Mouse (Mus musculus) liver, postnatal 0 days (tissue): ENCODE measurements at regions not wholly inside any gene's neighbourhood (a gene's known extent, or its start where the extent isn't known, plus 50 kb on each side); places are given as distances from the start of the nearest gene placed in this dataset.

ENCODE experiments used
- ATAC-seq: fragments of 200-750 bp; cut with Nextera tagmentation; 2 replicates; pipeline ENCODE4 v1.8.0; 2017; ENCODE audit warnings: mild to moderate bottlenecking, moderate library complexity
- DNase-seq: peaks from one replicate; pipeline ENCODE4 v3.0.0-alpha.2; 2016
- H3K27ac ChIP-seq: fragments of 300-500 bp; sonication (generic); 2 replicates; pipeline ENCODE4 v1.5.1; 2014; ENCODE audit warnings: antibody characterized with exemption, moderate library complexity, mild to moderate bottlenecking, low read depth
- H3K27me3 ChIP-seq: fragments of 300-500 bp; sonication (generic); 2 replicates; pipeline ENCODE4 v1.6.1; 2014; ENCODE audit warnings: low read length, control low read depth, mixed read lengths; ENCODE audit not compliant: insufficient read depth
- H3K36me3 ChIP-seq: fragments of 300-500 bp; sonication (generic); replicated peaks from 2 replicates; pipeline ENCODE4 v1.6.1; 2014; ENCODE audit warnings: mild to moderate bottlenecking, control low read depth, low read length, moderate library complexity, mixed read lengths; ENCODE audit not compliant: insufficient read depth
- H3K4me1 ChIP-seq: fragments of 300-500 bp; sonication (generic); 2 replicates; pipeline ENCODE4 v1.6.1; 2014; ENCODE audit warnings: antibody characterized with exemption, mild to moderate bottlenecking, control low read depth; ENCODE audit not compliant: insufficient read depth
- H3K4me2 ChIP-seq: fragments of 300-500 bp; sonication (generic); 2 replicates; pipeline ENCODE4 v1.6.1; 2014; ENCODE audit warnings: low read depth, mild to moderate bottlenecking, low read length, moderate library complexity, mixed read lengths
- H3K4me3 ChIP-seq: fragments of 300-500 bp; sonication (generic); 2 replicates; pipeline ENCODE4 v1.5.1; 2014; ENCODE audit warnings: low read depth, low read length
- H3K9ac ChIP-seq: fragments of 300-500 bp; sonication (generic); replicated peaks from 2 replicates; pipeline ENCODE4 v1.6.1; 2014; ENCODE audit warnings: mild to moderate bottlenecking, moderate library complexity
- H3K9me3 ChIP-seq: fragments of 300-500 bp; sonication (generic); 2 replicates; pipeline ENCODE4 v1.6.1; 2016; ENCODE audit warnings: mild to moderate bottlenecking, control low read depth, low read length, mixed read lengths
- CTCF ChIP-seq: sonication (generic); IDR thresholded peaks from 2 replicates; pipeline ENCODE4 v1.5.1; 2016; ENCODE audit warnings: antibody characterized with exemption, low read depth
- EP300 ChIP-seq: IDR thresholded peaks from 2 replicates; pipeline ENCODE4 v1.6.1; 2016; ENCODE audit warnings: antibody characterized with exemption, low read depth, mild to moderate bottlenecking
- WGBS: fragments of 180-500 bp; shearing (Covaris S2); extraction: QIAGEN DNeasy Blood & Tissue Kit; methylation state at CpG from one replicate; pipeline ENCODE4 v1.1.7; 2014; ENCODE audit not compliant: insufficient replicate concordance; 5-methylcytosine and 5-hydroxymethylcytosine counted together

GRCm38 (mm10) chr3:140705536-140705935 lies 506.6 kb downstream of the Pdha2 start:
- no peak overlapping the region for H3K4me3 ChIP-seq

GRCm38 (mm10) chr3:140702929-140703328 lies 509.2 kb downstream of the Pdha2 start:
- ATAC-seq (no peak), DNase-seq (no peak)
- Histone ChIP-seq H3K9ac (no peak overlapping the region), H3K27me3 (no peaks in the 10 kb centered on the region), H3K4me3 (no peak overlapping the region), H3K27ac (no peak overlapping the region), H3K9me3 (no peaks in the 10 kb centered on the region), H3K4me2 (no peak overlapping the region), H3K36me3 (no peaks in the 10 kb centered on the region), H3K4me1 (no peaks in the 10 kb centered on the region)
- TF ChIP-seq CTCF (no peak), EP300 (no peak)
- 61% methylated on average over 5 of the region's 5 CpGs for WGBS

More at GRCm38 (mm10) chr3:140705536-140705935, 506.6 kb downstream of the Pdha2 start:
- H3K27me3 ChIP-seq = no peaks in the 10 kb centered on the region
- H3K4me2 ChIP-seq = no peak overlapping the region
- no peak for ATAC-seq
- no peak overlapping the region for H3K27ac ChIP-seq
- WGBS = 84% methylated on average over 3 of the region's 3 CpGs
- H3K9ac ChIP-seq = no peak overlapping the region
- no peaks in the 10 kb centered on the region for H3K4me1 ChIP-seq
- DNase-seq = no peak
- H3K36me3 ChIP-seq = no peaks in the 10 kb centered on the region
- no peaks in the 10 kb centered on the region for H3K9me3 ChIP-seq
- TF ChIP-seq CTCF (no peak), EP300 (no peak)

GRCm38 (mm10) chr3:140702271-140702681 lies 509.9 kb downstream of the Pdha2 start:
- no peak for DNase-seq
- WGBS = 76% methylated on average over 6 of the region's 6 CpGs
- TF ChIP-seq CTCF (no peak), EP300 (no peak)

GRCm38 (mm10) chr3:140697295-140697694 lies 514.9 kb downstream of the Pdha2 start:
- H3K4me2 ChIP-seq = no peak overlapping the region
- no peak for ATAC-seq
- no peaks in the 10 kb centered on the region for H3K4me1 ChIP-seq
- H3K4me3 ChIP-seq = no peak overlapping the region
- no peaks in the 10 kb centered on the region for H3K9me3 ChIP-seq
- H3K27me3 ChIP-seq = no peaks in the 10 kb centered on the region
- no peak overlapping the region for H3K27ac ChIP-seq
- TF ChIP-seq CTCF (no peak), EP300 (no peak)
- no peak overlapping the region for H3K9ac ChIP-seq
- 82% methylated on average over 3 of the region's 3 CpGs for WGBS
- DNase-seq = no peak
- no peaks in the 10 kb centered on the region for H3K36me3 ChIP-seq

More at GRCm38 (mm10) chr3:140702271-140702681, 509.9 kb downstream of the Pdha2 start:
- no peak for ATAC-seq
- Histone ChIP-seq H3K4me2 (no peak overlapping the region), H3K27ac (no peak overlapping the region), H3K36me3 (no peaks in the 10 kb centered on the region), H3K4me1 (no peaks in the 10 kb centered on the region), H3K4me3 (no peak overlapping the region), H3K9me3 (no peaks in the 10 kb centered on the region), H3K27me3 (no peaks in the 10 kb centered on the region), H3K9ac (no peak overlapping the region)

GRCm38 (mm10) chr3:140682794-140683193 lies 529.4 kb downstream of the Pdha2 start:
- ATAC-seq (no peak), DNase-seq (no peak)
- Histone ChIP-seq H3K27ac (no peak overlapping the region), H3K4me2 (no peak overlapping the region), H3K4me1 (no peaks in the 10 kb centered on the region), H3K27me3 (no peaks in the 10 kb centered on the region), H3K4me3 (no peak overlapping the region), H3K9ac (no peak overlapping the region), H3K9me3 (no peaks in the 10 kb centered on the region), H3K36me3 (no peaks in the 10 kb centered on the region)
- TF ChIP-seq EP300 = no peak
- TF ChIP-seq CTCF = no peak
- WGBS = 67% methylated on average over 3 of the region's 3 CpGs

GRCm38 (mm10) chr3:140645785-140646388 lies 566.3 kb downstream of the Pdha2 start:
- Histone ChIP-seq H3K4me3 (no peak overlapping the region), H3K4me2 (no peak overlapping the region), H3K27me3 (no peaks in the 10 kb centered on the region), H3K9me3 (no peaks in the 10 kb centered on the region), H3K9ac (no peak overlapping the region), H3K36me3 (no peaks in the 10 kb centered on the region), H3K4me1 (no peaks in the 10 kb centered on the region), H3K27ac (no peak overlapping the region)
- TF ChIP-seq EP300 (no peak), CTCF (no peak)
- 70% methylated on average over 9 of the region's 9 CpGs for WGBS
- no peak for ATAC-seq
- no peak for DNase-seq

GRCm38 (mm10) chr3:140619885-140620284 lies 592.3 kb downstream of the Pdha2 start:
- Histone ChIP-seq H3K4me1 (no peaks in the 10 kb centered on the region), H3K36me3 (no peaks in the 10 kb centered on the region), H3K27ac (no peak overlapping the region), H3K4me2 (no peak overlapping the region), H3K4me3 (no peak overlapping the region), H3K27me3 (no peaks in the 10 kb centered on the region), H3K9ac (no peak overlapping the region), H3K9me3 (no peaks in the 10 kb centered on the region)
- no peak for ATAC-seq
- TF ChIP-seq EP300 = no peak
- no peak for TF ChIP-seq CTCF
- WGBS = 71% methylated on average over 3 of the region's 3 CpGs
- no peak for DNase-seq
